Mouse (Mus musculus) stomach, postnatal 0 days (tissue): ENCODE results near the gene Ctnnbl1.

Experiments
- CTCF ChIP-seq: IDR thresholded peaks from 2 replicates; pipeline ENCODE4 v1.5.1; 2016; ENCODE audit warnings: antibody characterized with exemption, low read depth, mild to moderate bottlenecking, moderate library complexity
- EP300 ChIP-seq: optimal IDR thresholded peaks from 2 replicates; pipeline ENCODE3; 2016; ENCODE audit warnings: antibody characterized with exemption

DNA sequence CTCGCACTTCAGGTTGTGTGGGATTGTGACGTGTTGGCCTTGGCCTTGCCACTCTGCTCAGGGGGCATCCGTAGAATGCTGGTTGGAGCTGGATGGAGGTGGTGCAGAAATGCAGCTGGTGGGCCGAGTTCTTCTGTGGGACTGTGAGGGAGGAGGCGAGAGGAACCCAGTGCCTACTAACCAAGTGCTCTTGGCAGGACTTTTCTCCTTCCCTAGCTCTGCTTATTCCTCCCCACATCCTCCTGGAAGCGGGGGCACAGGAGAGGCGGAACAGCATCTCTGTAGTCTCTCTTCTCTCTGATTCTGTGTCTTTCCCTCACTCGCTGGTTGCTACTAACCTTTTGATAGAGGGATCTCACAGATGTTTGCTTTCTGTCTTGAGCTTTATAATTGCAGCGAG lies 62.3 kb downstream of the Ctnnbl1 start:
- TF ChIP-seq CTCF (no peak), EP300 (no peak)
